Mouse (Mus musculus): Measurements from ENCODE around the gene Ptk7. TPM values are rescaled to one million over a fixed set of nuclear protein-coding genes. Genes with fewer than 3 reads are reported as not detected.

The Ptk7 gene
- polyA plus RNA-seq, 1 experiment from 2014 or later, result 7.9 TPM

DNA sequence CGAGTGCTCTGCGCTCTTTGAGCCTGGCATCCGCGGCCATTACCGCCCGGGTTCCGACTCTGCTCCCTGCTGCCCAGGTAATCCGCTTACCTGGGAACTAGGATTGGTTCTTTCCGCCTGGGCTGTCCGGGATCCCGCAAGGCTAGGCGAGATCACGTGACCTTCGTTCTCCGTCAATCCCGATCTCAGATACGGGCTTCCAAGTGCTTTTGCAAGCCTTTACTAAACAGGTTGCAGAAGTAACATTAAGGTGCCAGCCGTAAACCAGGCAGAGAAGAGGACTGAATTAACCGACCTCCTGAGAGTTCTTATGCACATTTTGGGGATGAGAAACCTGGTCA lies 17.0 kb upstream of the Ptk7 start:
- peak overlapping the region; percentile 83 for H3K4me3 ChIP-seq (ENCODE audit: low read depth, low read length)
- H3K4me2 ChIP-seq (ENCODE audit: low read depth, low read length), result peak overlapping the region; percentile 93
- peaks cover 28% of the 10 kb centered on the region for H3K4me1 ChIP-seq (ENCODE audit: control insufficient read depth, insufficient read depth, low read length)
- peak overlapping the region; percentile 87 for H3K27ac ChIP-seq (ENCODE audit: low read depth, low read length)
- no peaks in the 10 kb centered on the region for H3K27me3 ChIP-seq (ENCODE audit: control insufficient read depth, insufficient read depth, low read length)
- H3K36me3 ChIP-seq (ENCODE audit: control insufficient read depth, insufficient read depth, low read length), result peaks cover 8% of the 10 kb centered on the region
- WGBS, result under 1% methylated on average over 19 of the region's 19 CpGs
- ATAC-seq (ENCODE audit: low read depth), result no peak
- H3K9me3 ChIP-seq (ENCODE audit: control insufficient read depth, low read length), result no peaks in the 10 kb centered on the region
- H3K9ac ChIP-seq (replicated peaks; ENCODE audit: low read depth, low read length), result peak overlapping the region; percentile 74

- Histone ChIP-seq H3K27ac (ENCODE audit: low read depth, low read length) (peak within 1 kb of the TSS; percentile 87), H3K4me1 (ENCODE audit: control insufficient read depth, insufficient read depth, low read length) (peaks cover 22% of the 10 kb centered on the region), H3K27me3 (ENCODE audit: control insufficient read depth, insufficient read depth, low read length) (no peaks in the 10 kb centered on the region), H3K9ac (replicated peaks; ENCODE audit: low read depth, low read length) (peak within 1 kb of the TSS; percentile 83), H3K4me2 (ENCODE audit: low read depth, low read length) (peak within 1 kb of the TSS; percentile 93), H3K36me3 (ENCODE audit: control insufficient read depth, insufficient read depth, low read length) (peaks cover 10% of the 10 kb centered on the region), H3K4me3 (ENCODE audit: low read depth, low read length) (peak within 1 kb of the TSS; percentile 83), H3K9me3 (ENCODE audit: control insufficient read depth, low read length) (no peaks in the 10 kb centered on the region)
- WGBS, result under 1% methylated on average over 51 of the region's 53 CpGs
- peak; percentile 61 for ATAC-seq (ENCODE audit: low read depth)
Measured at GRCm38 (mm10) chr17:46645561-46646321, 16.4 kb upstream of the Ptk7 start, which contains the start of the genes Klc4 and Mrpl2. Gene Klc4, minus strand, starts transcription at chr17:46646022. Gene Mrpl2, plus strand, starts transcription at chr17:46646229.

GRCm38 (mm10) chr17:46644916-46645475 lies 15.7 kb upstream of the Ptk7 start:
- peak; percentile 0; the same call in 1 of the 2 replicates for ATAC-seq (ENCODE audit: low read depth)
- Histone ChIP-seq H3K4me2 (ENCODE audit: low read depth, low read length) (peak overlapping the region; percentile 93), H3K9me3 (ENCODE audit: control insufficient read depth, low read length) (no peaks in the 10 kb centered on the region), H3K4me3 (ENCODE audit: low read depth, low read length) (peak overlapping the region; percentile 83), H3K27me3 (ENCODE audit: control insufficient read depth, insufficient read depth, low read length) (no peaks in the 10 kb centered on the region), H3K9ac (replicated peaks; ENCODE audit: low read depth, low read length) (peak overlapping the region; percentile 83), H3K36me3 (ENCODE audit: control insufficient read depth, insufficient read depth, low read length) (peaks cover 12% of the 10 kb centered on the region), H3K27ac (ENCODE audit: low read depth, low read length) (peak overlapping the region; percentile 17; the same call in 1 of the 2 replicates), H3K4me1 (ENCODE audit: control insufficient read depth, insufficient read depth, low read length) (peaks cover 22% of the 10 kb centered on the region)
- WGBS, result 14% methylated on average over 11 of the region's 11 CpGs

DNA sequence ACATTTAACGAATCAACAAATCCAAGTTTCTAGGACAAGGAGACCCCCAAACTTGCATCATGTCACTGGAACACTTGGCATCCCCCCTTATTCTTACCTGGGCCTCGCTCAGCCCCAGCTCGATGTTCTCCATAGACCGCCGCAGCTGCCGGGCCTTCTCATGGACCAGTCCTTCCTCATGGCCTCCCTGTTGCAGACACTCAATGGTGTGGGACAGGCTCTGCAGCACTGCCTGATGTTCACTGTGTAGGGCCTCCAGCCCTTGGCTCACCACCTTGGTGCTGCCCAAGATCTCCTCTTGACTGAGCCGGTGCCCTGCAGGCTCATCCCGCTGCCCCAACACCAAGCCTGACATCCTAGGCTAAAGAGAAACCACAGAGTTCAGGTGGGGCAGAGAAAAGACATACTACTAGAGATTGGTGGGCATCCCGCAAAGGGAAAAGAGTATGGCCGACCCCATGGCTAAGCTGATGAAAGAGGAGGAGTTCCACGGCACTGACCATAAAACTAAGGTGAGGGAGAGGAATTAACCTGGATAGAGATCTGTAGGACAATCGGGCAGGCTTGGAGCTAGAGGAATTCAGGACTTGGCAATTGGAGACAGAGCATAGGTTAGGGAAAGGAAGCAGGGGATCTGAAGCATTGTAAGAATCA lies 15.0 kb upstream of the Ptk7 start:
- Histone ChIP-seq H3K9me3 (ENCODE audit: control insufficient read depth, low read length) (no peaks in the 10 kb centered on the region), H3K4me1 (ENCODE audit: control insufficient read depth, insufficient read depth, low read length) (peaks cover 16% of the 10 kb centered on the region; the same call in 1 of the 2 replicates), H3K4me2 (ENCODE audit: low read depth, low read length) (peak overlapping the region; percentile 93), H3K27me3 (ENCODE audit: control insufficient read depth, insufficient read depth, low read length) (no peaks in the 10 kb centered on the region), H3K4me3 (ENCODE audit: low read depth, low read length) (0 out of 2 replicates have a peak overlapping the region, but pooled peaks have one; percentile 83), H3K27ac (ENCODE audit: low read depth, low read length) (no peak overlapping the region), H3K9ac (replicated peaks; ENCODE audit: low read depth, low read length) (peak overlapping the region; percentile 83; the same call in 1 of the 2 replicates), H3K36me3 (ENCODE audit: control insufficient read depth, insufficient read depth, low read length) (peaks cover 19% of the 10 kb centered on the region)
- WGBS, result 91% methylated on average over 12 of the region's 12 CpGs
- no peak for ATAC-seq (ENCODE audit: low read depth)

- H3K36me3 ChIP-seq (ENCODE audit: control insufficient read depth, insufficient read depth, low read length), result peaks cover 22% of the 10 kb centered on the region
- no peak overlapping the region for H3K4me3 ChIP-seq (ENCODE audit: low read depth, low read length)
- H3K4me1 ChIP-seq (ENCODE audit: control insufficient read depth, insufficient read depth, low read length), result peaks cover 15% of the 10 kb centered on the region; the same call in 1 of the 2 replicates
- H3K9me3 ChIP-seq (ENCODE audit: control insufficient read depth, low read length), result no peaks in the 10 kb centered on the region
- H3K9ac ChIP-seq (replicated peaks; ENCODE audit: low read depth, low read length), result no peak overlapping the region
- H3K27ac ChIP-seq (ENCODE audit: low read depth, low read length), result no peak overlapping the region
- WGBS, result 90% methylated on average over 17 of the region's 17 CpGs
- H3K4me2 ChIP-seq (ENCODE audit: low read depth, low read length), result no peak overlapping the region
- no peaks in the 10 kb centered on the region for H3K27me3 ChIP-seq (ENCODE audit: control insufficient read depth, insufficient read depth, low read length)
- no peak for ATAC-seq (ENCODE audit: low read depth)
Measured at GRCm38 (mm10) chr17:46642060-46642459, 12.8 kb upstream of the Ptk7 start.

GRCm38 (mm10) chr17:46639929-46640328 lies 10.6 kb upstream of the Ptk7 start:
- no peak for ATAC-seq (ENCODE audit: low read depth)
- Histone ChIP-seq H3K4me2 (ENCODE audit: low read depth, low read length) (no peak overlapping the region), H3K9ac (replicated peaks; ENCODE audit: low read depth, low read length) (no peak overlapping the region), H3K27me3 (ENCODE audit: control insufficient read depth, insufficient read depth, low read length) (no peaks in the 10 kb centered on the region), H3K9me3 (ENCODE audit: control insufficient read depth, low read length) (no peaks in the 10 kb centered on the region), H3K4me1 (ENCODE audit: control insufficient read depth, insufficient read depth, low read length) (peaks cover 10% of the 10 kb centered on the region; the same call in 1 of the 2 replicates), H3K36me3 (ENCODE audit: control insufficient read depth, insufficient read depth, low read length) (peaks cover 25% of the 10 kb centered on the region), H3K4me3 (ENCODE audit: low read depth, low read length) (no peak overlapping the region), H3K27ac (ENCODE audit: low read depth, low read length) (no peak overlapping the region)
- WGBS, result 70% methylated on average over 9 of the region's 9 CpGs

GRCm38 (mm10) chr17:46636831-46637523 lies 7.7 kb upstream of the Ptk7 start:
- no peak overlapping the region for H3K9ac ChIP-seq (replicated peaks; ENCODE audit: low read depth, low read length)
- peaks cover 22% of the 10 kb centered on the region for H3K36me3 ChIP-seq (ENCODE audit: control insufficient read depth, insufficient read depth, low read length)
- peak overlapping the region; percentile 14; the same call in 1 of the 2 replicates for H3K4me2 ChIP-seq (ENCODE audit: low read depth, low read length)
- ATAC-seq (ENCODE audit: low read depth), result peak; percentile 36; the same call in 1 of the 2 replicates
- H3K4me1 ChIP-seq (ENCODE audit: control insufficient read depth, insufficient read depth, low read length), result peaks cover 4% of the 10 kb centered on the region; the same call in 1 of the 2 replicates
- H3K27me3 ChIP-seq (ENCODE audit: control insufficient read depth, insufficient read depth, low read length), result no peaks in the 10 kb centered on the region
- H3K27ac ChIP-seq (ENCODE audit: low read depth, low read length), result 0 out of 2 replicates have a peak overlapping the region, but pooled peaks have one; percentile 39
- no peak overlapping the region for H3K4me3 ChIP-seq (ENCODE audit: low read depth, low read length)
- WGBS, result 13% methylated on average over 15 of the region's 15 CpGs
- H3K9me3 ChIP-seq (ENCODE audit: control insufficient read depth, low read length), result no peaks in the 10 kb centered on the region

GRCm38 (mm10) chr17:46629685-46630441 lies 559 bp upstream of the Ptk7 start:
- Histone ChIP-seq H3K4me3 (ENCODE audit: low read depth, low read length) (peak overlapping the region; percentile 91), H3K36me3 (ENCODE audit: control insufficient read depth, insufficient read depth, low read length) (peaks cover 12% of the 10 kb centered on the region), H3K9me3 (ENCODE audit: control insufficient read depth, low read length) (no peaks in the 10 kb centered on the region), H3K4me1 (ENCODE audit: control insufficient read depth, insufficient read depth, low read length) (peaks cover 21% of the 10 kb centered on the region), H3K27ac (ENCODE audit: low read depth, low read length) (peak overlapping the region; percentile 83), H3K4me2 (ENCODE audit: low read depth, low read length) (peak overlapping the region; percentile 68), H3K9ac (replicated peaks; ENCODE audit: low read depth, low read length) (0 out of 2 replicates have a peak overlapping the region, but pooled peaks have one; percentile 91), H3K27me3 (ENCODE audit: control insufficient read depth, insufficient read depth, low read length) (no peaks in the 10 kb centered on the region)
- 6% methylated on average over 11 of the region's 12 CpGs for WGBS
- peak; percentile 52 for ATAC-seq (ENCODE audit: low read depth)

All from neural tube, embryonic 14.5 days (tissue).